Mouse (Mus musculus) cerebellum, postnatal 25 days (tissue): ENCODE data around the gene Lama1.
"Not testable (repeated sequence)": the region's sequence is repeated elsewhere in the genome, so short reads cannot be mapped to it uniquely, and the experiment has no call there.

ENCODE experiments used
- DNase-seq, 2 experiments: peaks; one replicate each; pipeline ENCODE4 v3.0.0; 2021; ENCODE audit warnings: mixed read lengths in 2 of 2

Gene Lama1

DNA sequence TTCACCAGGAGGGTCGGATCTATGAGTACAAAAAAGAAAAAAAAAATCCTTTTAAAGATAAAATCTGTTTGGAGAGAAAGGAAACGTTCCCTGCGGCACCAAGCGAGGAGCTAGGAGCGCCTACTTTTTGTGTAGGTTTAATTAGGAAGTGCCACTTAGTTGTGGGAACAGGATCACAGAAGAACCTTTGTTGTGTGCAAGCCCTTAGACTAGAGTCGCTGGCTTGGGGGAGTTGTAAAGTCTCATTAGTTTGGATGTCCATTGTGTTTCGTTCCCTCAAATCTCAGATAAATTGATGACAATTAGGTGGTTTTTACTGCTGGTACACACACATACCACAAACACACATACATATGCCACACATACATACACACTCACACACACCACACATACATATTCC lies 25.0 kb downstream of the Lama1 start:
- no peak for DNase-seq

DNA sequence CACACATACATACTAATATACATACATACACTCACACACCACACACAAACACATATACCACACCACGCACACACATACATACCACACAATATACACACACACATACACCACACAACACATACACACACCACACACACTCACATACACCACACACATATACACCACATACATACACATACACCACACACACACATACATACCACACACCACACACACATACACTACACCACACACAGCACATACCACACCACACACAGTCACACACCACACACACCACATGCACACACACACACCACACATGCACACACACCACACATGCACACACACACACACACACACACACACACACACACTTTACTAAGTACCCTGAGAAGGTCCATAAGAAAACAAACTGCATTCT lies 25.5 kb downstream of the Lama1 start:
- no peak for DNase-seq

- DNase-seq = no peak
Measured at GRCm38 (mm10) chr17:67723175-67724067, 26.4 kb downstream of the Lama1 start.

DNA sequence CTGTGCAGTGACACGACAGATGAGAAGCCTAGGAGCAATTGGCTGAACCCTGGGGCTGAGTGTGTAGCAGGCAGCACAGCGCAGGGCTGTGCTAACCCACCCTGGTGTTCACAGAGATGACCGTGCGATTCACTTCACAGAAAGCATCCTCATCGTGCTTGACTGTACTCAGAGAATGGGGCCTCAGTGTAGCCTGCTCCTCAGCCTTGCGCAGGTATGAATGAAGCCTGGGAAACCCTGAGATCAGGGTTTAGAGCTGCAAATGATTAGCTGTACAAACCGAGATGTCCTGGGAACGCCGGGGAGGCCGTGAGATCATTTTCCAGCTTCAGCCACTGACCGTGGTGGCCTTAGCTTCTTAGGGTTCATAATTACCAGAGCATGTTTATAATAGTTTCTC lies 29.5 kb downstream of the Lama1 start:
- DNase-seq = no peak

- DNase-seq = no peak
Measured at GRCm38 (mm10) chr17:67728751-67729150, 31.7 kb downstream of the Lama1 start.

DNA sequence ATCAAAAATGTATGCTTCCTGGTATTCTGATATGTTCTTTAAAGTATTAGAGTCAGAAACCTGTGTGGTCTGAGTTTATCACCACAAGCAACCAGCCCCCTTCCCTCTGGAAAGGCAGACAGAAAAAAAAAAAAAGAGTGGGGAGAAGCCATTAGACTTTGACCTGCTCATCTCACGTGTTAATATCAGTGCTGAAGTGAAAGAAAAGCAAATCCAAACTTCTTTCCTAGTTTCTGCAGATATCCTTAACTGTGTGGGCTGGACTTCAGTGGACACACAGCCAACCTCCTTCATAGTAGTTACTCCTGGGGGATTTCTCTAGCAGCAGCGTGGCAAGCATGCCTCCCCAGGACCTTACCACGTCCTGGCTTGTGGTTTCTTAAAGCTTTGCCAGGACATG lies 34.0 kb downstream of the Lama1 start:
- no peak for DNase-seq

GRCm38 (mm10) chr17:67731964-67732363 lies 34.9 kb downstream of the Lama1 start:
- no peak for DNase-seq

- DNase-seq = no peak
Measured at GRCm38 (mm10) chr17:67733516-67733915, 36.5 kb downstream of the Lama1 start.

- no peak for DNase-seq
Measured at GRCm38 (mm10) chr17:67735722-67736121, 38.7 kb downstream of the Lama1 start.

DNA sequence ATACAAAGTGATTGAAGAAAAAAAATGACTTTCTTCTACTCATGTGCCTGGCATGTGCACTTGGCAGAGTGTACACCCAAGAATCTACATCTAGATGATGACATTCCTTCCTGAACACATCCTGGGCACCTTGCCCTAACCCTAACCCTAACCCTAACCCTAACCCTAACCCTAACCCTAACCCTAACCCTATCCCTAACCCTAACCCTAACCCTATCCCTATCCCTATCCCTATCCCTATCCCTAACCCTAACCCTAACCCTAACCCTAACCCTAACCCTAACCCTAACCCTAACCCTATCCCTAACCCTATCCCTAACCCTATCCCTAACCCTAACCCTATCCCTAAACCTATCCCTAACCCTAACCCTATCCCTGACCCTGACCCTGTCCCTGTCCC lies 44.2 kb downstream of the Lama1 start:
- DNase-seq = not testable (repeated sequence)

GRCm38 (mm10) chr17:67764167-67764871 lies 67.3 kb downstream of the Lama1 start:
- no peak for DNase-seq

DNA sequence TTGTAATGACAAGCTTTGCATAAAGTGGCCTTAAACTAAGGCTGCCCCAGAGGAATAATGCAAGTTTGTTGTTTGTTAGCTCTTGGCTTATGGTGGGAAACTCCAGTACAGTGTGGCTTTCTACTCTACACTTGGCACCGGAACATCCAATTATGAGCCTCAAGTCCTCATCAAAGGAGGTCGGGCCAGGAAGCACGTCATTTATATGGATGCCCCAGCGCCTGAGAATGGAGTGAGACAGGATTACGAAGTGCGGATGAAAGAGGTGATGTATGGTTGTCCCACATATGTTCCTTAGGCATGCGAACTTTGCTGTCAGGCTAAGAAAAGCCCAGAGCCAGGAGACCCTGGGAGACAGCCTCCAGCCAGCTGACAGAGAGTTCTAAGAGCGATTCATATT lies 76.5 kb downstream of the Lama1 start:
- no peak for DNase-seq

DNA sequence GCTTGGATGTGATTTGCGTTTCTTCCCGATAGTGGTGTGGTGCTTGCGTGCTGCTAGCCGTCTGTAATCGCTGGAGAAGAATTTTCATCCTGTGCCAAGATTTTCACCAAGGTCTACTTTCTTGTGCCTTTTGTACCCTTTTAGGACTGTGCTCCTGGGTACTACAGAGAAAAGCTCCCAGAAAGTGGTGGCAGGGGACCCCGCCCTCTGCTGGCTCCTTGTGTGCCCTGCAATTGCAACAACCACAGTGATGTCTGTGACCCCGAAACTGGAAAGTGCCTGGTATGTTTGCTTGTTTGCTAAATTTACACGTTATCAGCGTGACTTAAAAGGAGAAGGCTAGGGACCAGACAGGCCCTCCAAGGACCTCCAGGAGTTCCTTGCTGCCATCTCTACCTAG lies 79.7 kb downstream of the Lama1 start:
- DNase-seq = peak; percentile 19 to 40

GRCm38 (mm10) chr17:67779812-67780211 lies 82.8 kb downstream of the Lama1 start:
- peak in 1 of 2 experiments; percentile 29 for DNase-seq

- DNase-seq = no peak
Measured at GRCm38 (mm10) chr17:67791091-67791490, 94.0 kb downstream of the Lama1 start.

DNA sequence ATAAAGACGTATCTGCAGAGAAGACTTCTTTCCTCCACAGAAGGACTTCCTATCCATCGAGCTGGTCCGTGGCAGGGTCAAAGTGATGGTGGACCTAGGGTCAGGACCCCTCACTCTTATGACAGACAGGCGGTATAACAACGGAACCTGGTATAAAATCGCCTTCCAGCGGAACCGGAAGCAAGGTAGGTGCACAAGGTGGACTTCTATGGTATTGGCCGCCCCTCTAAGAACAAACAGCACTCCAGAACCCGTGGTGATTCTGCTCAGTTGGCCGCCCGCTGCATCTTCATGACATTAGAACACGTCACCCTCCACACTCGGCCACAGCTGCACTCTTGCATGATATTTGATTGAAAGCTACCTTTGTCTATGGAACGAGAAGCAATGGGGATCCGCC lies 112.1 kb downstream of the Lama1 start:
- DNase-seq = no peak

- DNase-seq = no peak
Measured at GRCm38 (mm10) chr17:67813666-67814065, 116.6 kb downstream of the Lama1 start.

DNA sequence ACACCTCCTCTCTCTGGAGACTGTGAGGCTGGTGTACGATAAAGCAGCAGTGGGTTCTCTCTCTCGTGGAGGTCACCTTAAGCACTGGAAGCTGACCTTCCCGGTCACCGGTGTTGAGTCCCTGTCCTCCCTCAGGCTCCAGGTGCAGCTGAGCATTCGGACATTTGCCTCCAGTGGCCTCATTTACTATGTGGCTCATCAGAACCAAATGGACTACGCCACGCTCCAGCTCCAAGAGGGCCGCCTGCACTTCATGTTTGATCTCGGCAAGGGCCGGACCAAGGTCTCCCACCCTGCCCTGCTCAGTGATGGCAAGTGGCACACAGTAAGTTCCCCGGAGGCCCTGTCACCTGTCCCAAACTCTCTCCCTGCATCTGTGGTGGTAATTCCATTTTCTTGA lies 118.7 kb downstream of the Lama1 start:
- no peak for DNase-seq

GRCm38 (mm10) chr17:67816916-67817315 lies 119.9 kb downstream of the Lama1 start:
- DNase-seq = no peak

- no peak for DNase-seq
Measured at GRCm38 (mm10) chr17:67827431-67827830, 130.4 kb downstream of the Lama1 start.

GRCm38 (mm10) chr17:67836146-67836895 lies 139.3 kb downstream of the Lama1 start:
- DNase-seq = no peak

DNA sequence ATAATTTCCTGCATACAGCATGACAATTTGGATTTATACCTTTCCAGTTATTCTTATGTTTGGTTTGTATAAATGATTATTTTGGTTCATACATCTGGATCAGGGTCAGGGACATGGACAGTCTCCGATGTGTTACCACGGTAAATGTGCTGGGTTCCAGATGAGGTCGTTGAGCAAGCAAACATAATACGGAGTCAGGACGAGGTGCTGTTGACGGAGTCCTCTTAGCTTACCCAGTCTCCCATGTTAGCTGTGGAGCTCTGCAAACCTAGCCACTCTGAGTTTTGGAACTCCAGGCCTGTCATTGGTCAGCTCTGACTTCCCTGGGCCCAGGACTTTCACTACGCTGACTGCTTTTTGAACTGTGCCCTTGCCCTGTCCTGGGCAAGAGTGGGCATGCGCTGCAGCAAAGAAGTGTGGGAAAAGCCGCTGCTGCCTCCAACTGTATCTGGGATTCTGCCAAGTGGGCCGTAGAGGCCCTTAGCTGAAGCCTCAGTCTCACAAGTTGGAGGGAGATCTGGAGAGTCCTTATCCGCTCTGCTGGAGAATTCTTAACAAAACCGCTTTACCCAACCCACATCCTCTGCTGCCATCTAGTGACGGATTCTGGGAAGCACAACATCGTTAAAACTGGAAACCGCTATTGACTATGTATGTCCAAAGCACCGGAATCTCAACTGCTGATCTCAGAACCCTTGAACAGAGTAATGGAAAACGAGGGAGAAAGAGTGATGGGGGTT lies 140.5 kb downstream of the Lama1 start:
- peak; percentile 73 to 83 for DNase-seq

DNA sequence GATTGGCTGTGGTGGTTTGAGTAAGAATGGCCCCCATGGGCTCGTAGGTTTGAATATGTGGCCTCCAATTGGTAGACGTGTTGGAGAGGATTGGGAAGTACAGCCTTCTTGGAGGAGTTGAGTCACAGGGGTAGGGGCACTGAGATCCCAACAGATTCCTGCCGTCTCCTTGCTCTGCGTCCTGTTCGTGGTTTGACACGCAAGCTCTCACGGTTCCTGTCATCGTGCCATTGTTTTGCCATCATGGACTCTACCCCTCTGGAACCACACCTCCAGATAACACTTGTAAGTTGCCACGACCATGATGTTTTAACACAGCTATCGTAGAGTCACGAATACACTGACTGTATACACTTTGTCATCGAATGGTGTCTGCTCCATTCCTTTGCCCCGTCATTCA lies 141.9 kb downstream of the Lama1 start:
- no peak for DNase-seq
